Mouse (Mus musculus): ENCODE data around the gene Gstt1. TPM values are rescaled to one million over a fixed set of nuclear protein-coding genes. Genes with fewer than 3 reads are reported as not detected.
"Not testable (repeated sequence)": the region's sequence is repeated elsewhere in the genome, so short reads cannot be mapped to it uniquely, and the experiment has no call there.

The Gstt1 gene
- total RNA-seq, 4 experiments from 2014 or later: 4.6 to 8.3 (median 4.8) TPM

- no peak for DNase-seq (ENCODE audit: low spot score in 2 of 2)
Observed at GRCm38 (mm10) chr10:75818641-75819040, 20.3 kb upstream of the Gstt1 start.

- no peak for DNase-seq (ENCODE audit: low spot score in 2 of 2)
Observed at GRCm38 (mm10) chr10:75804217-75804616, 5.8 kb upstream of the Gstt1 start.

GRCm38 (mm10) chr10:75797619-75798175, 687 bp downstream of the Gstt1 start:
- peak; percentile 35 to 58 for DNase-seq (ENCODE audit: low spot score in 2 of 2)

GRCm38 (mm10) chr10:75796731-75797516, 1.5 kb downstream of the Gstt1 start:
- no peak for DNase-seq (ENCODE audit: low spot score in 2 of 2)

- DNase-seq (ENCODE audit: low spot score in 2 of 2): no peak
Observed at GRCm38 (mm10) chr10:75794880-75795279, 3.5 kb downstream of the Gstt1 start.

GRCm38 (mm10) chr10:75790773-75791172, 7.6 kb downstream of the Gstt1 start:
- DNase-seq (ENCODE audit: low spot score in 2 of 2): no peak

GRCm38 (mm10) chr10:75789841-75790240, 8.5 kb downstream of the Gstt1 start:
- no peak for DNase-seq (ENCODE audit: low spot score in 2 of 2)

- DNase-seq (ENCODE audit: low spot score in 2 of 2): no peak
Observed at GRCm38 (mm10) chr10:75789081-75789735, 9.2 kb downstream of the Gstt1 start.

- DNase-seq (ENCODE audit: low spot score in 2 of 2): no peak
Observed at GRCm38 (mm10) chr10:75788277-75788676, 10.1 kb downstream of the Gstt1 start.

GRCm38 (mm10) chr10:75785442-75785841, 12.9 kb downstream of the Gstt1 start:
- no peak for DNase-seq (ENCODE audit: low spot score in 2 of 2)

GRCm38 (mm10) chr10:75780769-75781578, 17.4 kb downstream of the Gstt1 start, which contains the start of the genes Gm20441 and Gstt3:
TSS of gene Gm20441 (minus strand) at chr10:75780954.
TSS of gene Gstt3 (minus strand) at chr10:75781414.
- DNase-seq (ENCODE audit: low spot score in 2 of 2): peak; percentile 42 to 46

GRCm38 (mm10) chr10:75779206-75780174, 18.9 kb downstream of the Gstt1 start:
- DNase-seq (ENCODE audit: low spot score in 2 of 2): no peak

- no peak for DNase-seq (ENCODE audit: low spot score in 2 of 2)
Observed at GRCm38 (mm10) chr10:75777885-75778284, 20.5 kb downstream of the Gstt1 start.

- DNase-seq (ENCODE audit: low spot score in 2 of 2): no peak
Observed at GRCm38 (mm10) chr10:75776562-75776961, 21.8 kb downstream of the Gstt1 start.

- DNase-seq (ENCODE audit: low spot score in 2 of 2): no peak
Observed at GRCm38 (mm10) chr10:75774587-75774986, 23.8 kb downstream of the Gstt1 start.

GRCm38 (mm10) chr10:75774102-75774501, 24.3 kb downstream of the Gstt1 start:
- no peak for DNase-seq (ENCODE audit: low spot score in 2 of 2)

GRCm38 (mm10) chr10:75772795-75773664, 25.4 kb downstream of the Gstt1 start, which contains the start of gene Ddt:
TSS of gene Ddt (minus strand) at chr10:75773414.
- DNase-seq (ENCODE audit: low spot score in 2 of 2): peak; percentile 58 to 81

GRCm38 (mm10) chr10:75767756-75768155, 30.6 kb downstream of the Gstt1 start:
- not testable (repeated sequence) for DNase-seq (ENCODE audit: low spot score in 2 of 2)

- DNase-seq (ENCODE audit: low spot score in 2 of 2): no peak
Observed at GRCm38 (mm10) chr10:75766856-75767255, 31.5 kb downstream of the Gstt1 start.

All from gastrocnemius, adult 8-10 months (tissue).